9 mouse cellular contexts compared by ENCODE assay signal in the genomic region with DNA sequence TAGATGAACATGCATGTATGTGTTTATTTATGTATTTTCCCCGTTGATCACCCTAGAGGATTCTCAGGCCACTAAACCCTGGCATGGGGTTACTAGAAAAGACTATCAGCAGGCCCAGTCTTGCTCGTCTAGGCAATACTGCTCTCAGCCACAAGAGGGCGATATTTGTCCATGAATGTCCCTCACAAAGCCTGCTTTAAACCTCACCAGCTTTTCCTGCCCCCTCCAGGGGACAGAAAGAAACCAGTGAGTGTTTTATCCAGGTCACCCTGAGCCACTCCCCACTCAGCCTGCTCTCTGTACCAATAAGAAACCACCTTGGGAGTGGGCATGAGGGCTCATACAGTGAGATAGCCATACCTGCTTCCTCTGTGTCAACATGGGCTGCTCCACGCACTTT. TPM values are rescaled to one million over a fixed set of nuclear protein-coding genes. Genes with fewer than 3 reads are reported as not detected.
DNase-seq lines count a peak whose midpoint lies in the region; ATAC-seq and TF ChIP-seq lines count a peak whose summit lies in the region.
"Had no signal": no experiment of that assay in that cellular context is flagged by ENCODE, and none has a peak within 500 bp of the region (broad histone marks: within the 10 kb centered on the region; RNA-seq: fewer than 3 reads in every experiment).

No protein-coding gene starts in this region.

- peak; percentile 70 for ATAC-seq in forebrain, embryonic 13.5 days
- ATAC-seq in liver, embryonic 15.5 days (ENCODE audit: insufficient read depth): peak; percentile 55
- ATAC-seq in neural tube, embryonic 14.5 days (ENCODE audit: low read depth): peak; percentile 76

- H3K4me1 ChIP-seq in E14TG2a.4 (replicated peaks; ENCODE audit: low read depth, low read length): peaks cover 64% of the 10 kb centered on the region
- H3K4me1 ChIP-seq in forebrain, embryonic 13.5 days: no peaks in the 10 kb centered on the region
- no peaks in the 10 kb centered on the region; the same call in 1 of the 2 replicates for H3K4me1 ChIP-seq in liver, embryonic 15.5 days (replicated peaks)
- no peaks in the 10 kb centered on the region for H3K4me1 ChIP-seq in neural tube, embryonic 14.5 days (ENCODE audit: control insufficient read depth, insufficient read depth, low read length)

- no peak overlapping the region for H3K27ac ChIP-seq in forebrain, embryonic 13.5 days
- H3K27ac ChIP-seq in liver, embryonic 15.5 days (replicated peaks): no peak overlapping the region
- no peak overlapping the region for H3K27ac ChIP-seq in neural tube, embryonic 14.5 days (ENCODE audit: low read depth, low read length)

- H3K4me2 ChIP-seq in forebrain, embryonic 13.5 days: no peak overlapping the region
- H3K4me2 ChIP-seq in liver, embryonic 15.5 days: no peak overlapping the region
- H3K4me2 ChIP-seq in neural tube, embryonic 14.5 days (ENCODE audit: low read depth, low read length): no peak overlapping the region

- no peak overlapping the region for H3K4me3 ChIP-seq in E14TG2a.4 (replicated peaks; ENCODE audit: low read length)
- H3K4me3 ChIP-seq in forebrain, embryonic 13.5 days: no peak overlapping the region
- H3K4me3 ChIP-seq in liver, embryonic 15.5 days (replicated peaks): no peak overlapping the region
- H3K4me3 ChIP-seq in neural tube, embryonic 14.5 days (ENCODE audit: low read depth, low read length): no peak overlapping the region
- H3K4me3 ChIP-seq: erythroblast, embryonic 14.5 days had no signal

- H3K9me3 ChIP-seq in E14TG2a.4 (ENCODE audit: low read length): no peaks in the 10 kb centered on the region
- H3K9me3 ChIP-seq in forebrain, embryonic 13.5 days (replicated peaks): no peaks in the 10 kb centered on the region
- no peaks in the 10 kb centered on the region for H3K9me3 ChIP-seq in liver, embryonic 15.5 days (replicated peaks)
- no peaks in the 10 kb centered on the region for H3K9me3 ChIP-seq in neural tube, embryonic 14.5 days (ENCODE audit: control insufficient read depth, low read length)

- DNase-seq in c-Kit-positive CD71-positive TER-119-positive erythroid progenitor cells, embryonic 14.5 days (ENCODE audit: low spot score): peak; percentile 73
- peak; percentile 86 to 93 for DNase-seq in heart, postnatal 10 days
- DNase-seq in kidney, postnatal 36 days: peak; percentile 86 to 92
- DNase-seq in telencephalon, adult 2 months (ENCODE audit: low read depth, low spot score): peak; percentile 69

- peak; percentile 71 for TF ChIP-seq CTCF in E14TG2a.4 (conservative IDR thresholded peaks at IDR 0.05; ENCODE audit: low read length)

- H3K9ac ChIP-seq in forebrain, embryonic 13.5 days: no peak overlapping the region
- no peak overlapping the region for H3K9ac ChIP-seq in liver, embryonic 15.5 days
- no peak overlapping the region for H3K9ac ChIP-seq in neural tube, embryonic 14.5 days (replicated peaks; ENCODE audit: low read depth, low read length)

- H3K27me3 ChIP-seq in E14TG2a.4 (ENCODE audit: insufficient read depth, low read length): no peaks in the 10 kb centered on the region
- H3K27me3 ChIP-seq in forebrain, embryonic 13.5 days: no peaks in the 10 kb centered on the region
- no peaks in the 10 kb centered on the region for H3K27me3 ChIP-seq in liver, embryonic 15.5 days
- H3K27me3 ChIP-seq in neural tube, embryonic 14.5 days (ENCODE audit: control insufficient read depth, insufficient read depth, low read length): no peaks in the 10 kb centered on the region

- intact Hi-C loops in heart, postnatal 10 days (cut with DNase I): loop anchor here (1.0 to 5.0 kb wide), 2 partner anchors 41 to 178 kb away; no protein-coding TSS in a partner anchor

- 20% methylated on average over 4 of the region's 4 CpGs for WGBS in forebrain, embryonic 13.5 days
- WGBS in liver, embryonic 15.5 days (ENCODE audit: insufficient replicate concordance): 22% methylated on average over 4 of the region's 4 CpGs
- 19% methylated on average over 4 of the region's 4 CpGs for WGBS in neural tube, embryonic 14.5 days

- H3K36me3 ChIP-seq in E14TG2a.4 (ENCODE audit: insufficient read depth, low read length): peaks cover 86% of the 10 kb centered on the region
- peaks cover 10% of the 10 kb centered on the region for H3K36me3 ChIP-seq in forebrain, embryonic 13.5 days (ENCODE audit: poor library complexity, severe bottlenecking)
- no peaks in the 10 kb centered on the region for H3K36me3 ChIP-seq in liver, embryonic 15.5 days (replicated peaks)
- H3K36me3 ChIP-seq in neural tube, embryonic 14.5 days (ENCODE audit: control insufficient read depth, insufficient read depth, low read length): no peaks in the 10 kb centered on the region

RNA-seq across cellular contexts. Expression of a gene that starts 21.1 kb away (rescaled TPM):
- 123 and 126 TPM in 2 replicates for polyA plus RNA-seq in forebrain, embryonic 13.5 days (2015; fragmentation: Nextera tagmentation; extraction: Ambion mirVana)
- 10 to 100 TPM; 14.4 to 17.2 TPM for total RNA-seq in heart, postnatal 10 days (2021)
- polyA plus RNA-seq in liver, embryonic 15.5 days (2015; fragmentation: Nextera tagmentation; extraction: Ambion mirVana): 7.5 and 9.0 TPM in 2 replicates
- polyA plus RNA-seq in neural tube, embryonic 14.5 days (2014; fragmentation: Nextera tagmentation; extraction: Ambion mirVana): 113 and 119 TPM in 2 replicates

RNA-seq across cellular contexts. Expression of a gene that starts 24.0 kb away (rescaled TPM):
- 350 and 357 TPM in 2 replicates for polyA plus RNA-seq in forebrain, embryonic 13.5 days (2015; fragmentation: Nextera tagmentation; extraction: Ambion mirVana)
- 100 to 1,000 TPM; 180 to 184 TPM for total RNA-seq in heart, postnatal 10 days (2021)
- polyA plus RNA-seq in liver, embryonic 15.5 days (2015; fragmentation: Nextera tagmentation; extraction: Ambion mirVana): 190 and 201 TPM in 2 replicates
- polyA plus RNA-seq in neural tube, embryonic 14.5 days (2014; fragmentation: Nextera tagmentation; extraction: Ambion mirVana): 409 and 414 TPM in 2 replicates

RNA-seq across cellular contexts. Expression of a gene that starts 37.3 kb away (rescaled TPM):
- 0.13 and 0.31 TPM in 2 replicates for polyA plus RNA-seq in forebrain, embryonic 13.5 days (2015; fragmentation: Nextera tagmentation; extraction: Ambion mirVana)
- 1 to 10 TPM; 5.8 to 8.1 TPM for total RNA-seq in heart, postnatal 10 days (2021)
- polyA plus RNA-seq in liver, embryonic 15.5 days (2015; fragmentation: Nextera tagmentation; extraction: Ambion mirVana): 5.9 and 8.1 TPM in 2 replicates
- polyA plus RNA-seq in neural tube, embryonic 14.5 days (2014; fragmentation: Nextera tagmentation; extraction: Ambion mirVana): 0.12 and 0.39 TPM in 2 replicates

RNA-seq across cellular contexts. Expression of a gene that starts 46.1 kb away (rescaled TPM):
- polyA plus RNA-seq in forebrain, embryonic 13.5 days (2015; fragmentation: Nextera tagmentation; extraction: Ambion mirVana): 10.7 and 10.9 TPM in 2 replicates
- 10 to 100 TPM in 1 of 2 experiments, 1 to 10 TPM in 1; 9.7 to 12.7 TPM for total RNA-seq in heart, postnatal 10 days (2021)
- 0.85 and 0.93 TPM in 2 replicates for polyA plus RNA-seq in liver, embryonic 15.5 days (2015; fragmentation: Nextera tagmentation; extraction: Ambion mirVana)
- 12.6 and 22.7 TPM in 2 replicates for polyA plus RNA-seq in neural tube, embryonic 14.5 days (2014; fragmentation: Nextera tagmentation; extraction: Ambion mirVana)

RNA-seq across cellular contexts. Expression of a gene that starts 57.7 kb away (rescaled TPM):
- polyA plus RNA-seq in forebrain, embryonic 13.5 days (2015; fragmentation: Nextera tagmentation; extraction: Ambion mirVana): 25.8 and 28.9 TPM in 2 replicates
- 10 to 100 TPM; 45.0 to 47.1 TPM for total RNA-seq in heart, postnatal 10 days (2021)
- polyA plus RNA-seq in liver, embryonic 15.5 days (2015; fragmentation: Nextera tagmentation; extraction: Ambion mirVana): 15.3 and 19.0 TPM in 2 replicates
- polyA plus RNA-seq in neural tube, embryonic 14.5 days (2014; fragmentation: Nextera tagmentation; extraction: Ambion mirVana): 30.5 and 34.5 TPM in 2 replicates

Comparison
In these comparisons a context has a peak if more than half of its experiments do, and no peak if none do; other contexts are left out.
1. RNA of a gene that starts 21.1 kb away (polyA plus RNA-seq): 123 to 126 TPM in forebrain, embryonic 13.5 days and 113 to 119 TPM in neural tube, embryonic 14.5 days; 7.5 to 9.0 TPM in liver, embryonic 15.5 days; every median in the first group is over 10 times any median in the second.
2. Peak in every context shown above with its lines, with median percentiles within 50 percentile points of each other: DNase-seq and ATAC-seq.